Mouse (Mus musculus) lung, postnatal 0 days (tissue): ENCODE results near the gene Tma7. TPM values are rescaled to one million over a fixed set of nuclear protein-coding genes. Genes with fewer than 3 reads are reported as not detected.

Experiments used
- ATAC-seq: fragments of 200-750 bp; cut with Nextera tagmentation; 2 replicates; pipeline ENCODE4 v1.8.0; 2017; ENCODE audit warnings: moderate library complexity
- DNase-seq: peaks from one replicate; pipeline ENCODE4 v3.0.0-alpha.2; 2016; ENCODE audit warnings: low spot score
- H3K27ac ChIP-seq: fragments of 300-500 bp; sonication (generic); 2 replicates; pipeline ENCODE4 v1.5.1; 2014; ENCODE audit warnings: antibody characterized with exemption, mild to moderate bottlenecking, low read length, mixed read lengths
- H3K27me3 ChIP-seq: fragments of 300-500 bp; sonication (generic); replicated peaks from 2 replicates; pipeline ENCODE4 v1.6.1; 2014; ENCODE audit warnings: low read length, mixed read lengths; ENCODE audit not compliant: insufficient read depth
- H3K36me3 ChIP-seq: fragments of 300-500 bp; sonication (generic); 2 replicates; pipeline ENCODE4 v1.6.1; 2014; ENCODE audit warnings: low read length, mixed read lengths; ENCODE audit not compliant: insufficient read depth
- H3K4me1 ChIP-seq: fragments of 300-500 bp; sonication (generic); 2 replicates; pipeline ENCODE4 v1.6.1; 2014; ENCODE audit warnings: antibody characterized with exemption, low read depth, low read length, mixed read lengths; ENCODE audit not compliant: insufficient read depth
- H3K4me2 ChIP-seq: fragments of 300-500 bp; sonication (generic); replicated peaks from 2 replicates; pipeline ENCODE4 v1.6.1; 2014; ENCODE audit warnings: low read depth, mild to moderate bottlenecking, low read length, moderate library complexity, mixed read lengths
- H3K4me3 ChIP-seq: fragments of 300-500 bp; sonication (generic); 2 replicates; pipeline ENCODE4 v1.5.1; 2014; ENCODE audit warnings: low read depth, low read length
- H3K9ac ChIP-seq: fragments of 300-500 bp; sonication (generic); replicated peaks from 2 replicates; pipeline ENCODE4 v1.6.1; 2014; ENCODE audit warnings: low read depth, mild to moderate bottlenecking
- H3K9me3 ChIP-seq: fragments of 300-500 bp; sonication (generic); 2 replicates; pipeline ENCODE4 v1.6.1; 2016; ENCODE audit warnings: low read length, mixed read lengths
- CTCF ChIP-seq: IDR thresholded peaks from 2 replicates; pipeline ENCODE4 v1.5.1; 2016; ENCODE audit warnings: antibody characterized with exemption, mild to moderate bottlenecking
- EP300 ChIP-seq: IDR thresholded peaks from 2 replicates; pipeline ENCODE4 v1.6.1; 2016; ENCODE audit warnings: antibody characterized with exemption, mild to moderate bottlenecking, control low read depth
- WGBS: fragments of 180-500 bp; shearing (Covaris S2); extraction: QIAGEN DNeasy Blood & Tissue Kit; methylation state at CpG from one replicate; pipeline ENCODE4 v1.1.7; 2014; 5-methylcytosine and 5-hydroxymethylcytosine counted together
- polyA plus RNA-seq: library from polyadenylated mRNA; unstranded; fragments of >200 nt; fragmentation: Nextera tagmentation; extraction: Ambion mirVana; gene quantifications from 2 replicates; pipeline ENCODE4 v1.2.1, GENCODE M21; 2015

The Tma7 gene
- polyA plus RNA-seq, 1 experiment from 2014 or later: 375 TPM

DNA sequence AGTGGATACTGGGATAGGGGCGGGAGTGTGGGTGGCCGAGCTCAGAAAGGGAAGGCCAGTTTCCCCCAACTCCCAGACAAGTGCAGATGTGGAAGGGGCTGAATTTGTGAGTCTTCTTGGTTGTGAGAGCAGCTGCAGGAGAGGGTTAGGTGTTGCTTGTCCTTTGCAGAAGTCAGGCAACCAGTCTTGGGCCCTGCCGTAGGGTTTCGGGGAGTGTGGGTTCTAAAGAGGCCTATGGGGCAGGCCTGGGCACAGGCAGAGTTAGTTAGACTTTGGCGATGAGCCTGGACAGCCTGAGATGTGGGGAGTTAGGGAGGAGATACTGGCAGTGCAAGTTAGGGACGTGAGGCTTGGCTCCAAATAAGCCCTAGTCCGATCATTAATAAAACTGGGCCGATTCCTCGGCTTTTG lies 13.9 kb upstream of the Tma7 start:
- Histone ChIP-seq H3K4me3 (peak overlapping the region; percentile 75), H3K4me2 (peak overlapping the region; percentile 74), H3K27ac (peak overlapping the region; percentile 97), H3K4me1 (peaks cover 9% of the 10 kb centered on the region; the same call in 1 of the 2 replicates), H3K27me3 (no peaks in the 10 kb centered on the region), H3K36me3 (no peaks in the 10 kb centered on the region), H3K9ac (peak overlapping the region; percentile 75), H3K9me3 (no peaks in the 10 kb centered on the region)
- 22% methylated on average over 9 of the region's 9 CpGs for WGBS
- TF ChIP-seq CTCF (no peak), EP300 (no peak)
- peak; percentile 37 for DNase-seq
- no peak for ATAC-seq

DNA sequence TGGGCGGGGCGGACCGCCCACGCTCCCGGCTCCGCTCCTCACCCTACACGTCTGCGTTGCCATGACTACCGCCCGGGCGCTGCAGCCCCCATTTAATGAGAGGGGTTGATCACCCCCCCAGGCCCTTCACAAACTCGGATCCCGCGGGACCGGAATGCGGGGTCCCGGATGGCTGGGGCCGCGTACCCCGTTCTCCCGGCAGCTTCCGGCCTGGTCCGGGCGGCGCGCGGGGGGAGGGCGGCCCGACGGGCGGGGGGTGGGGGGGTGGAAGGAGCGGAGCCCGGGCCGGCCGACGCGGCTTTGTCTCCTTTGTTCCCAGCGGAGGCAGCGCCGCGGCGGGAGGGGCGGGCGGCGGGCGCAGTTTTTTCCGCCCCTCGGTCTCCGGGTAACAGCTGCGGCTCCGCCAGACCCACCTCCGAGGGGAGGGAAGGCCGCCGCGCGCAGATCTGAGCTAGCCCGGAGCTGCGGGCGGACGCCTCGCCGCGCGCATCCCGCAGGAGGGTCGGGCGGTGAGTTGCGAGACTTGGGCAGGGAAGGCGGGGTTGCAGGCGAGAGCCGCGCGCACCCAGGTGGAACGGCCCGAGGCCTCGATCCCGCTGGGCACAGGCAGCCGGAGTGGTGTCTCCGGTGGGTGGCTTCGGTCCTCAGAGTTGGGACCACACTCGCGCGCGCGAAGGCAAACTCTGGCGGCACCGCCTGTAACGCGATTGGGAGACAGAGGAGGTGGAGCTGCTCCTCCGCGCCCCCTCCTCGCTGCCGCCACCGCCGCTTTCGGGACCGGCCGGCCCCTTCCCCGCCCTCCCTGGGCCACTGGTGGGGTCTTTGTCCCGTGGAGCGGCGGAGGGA lies 13.0 kb upstream of the Tma7 start, which contains the start of gene Plxnb1:
Gene Plxnb1 (plus strand): TSS at position 253 of the 846 bp plus-strand sequence.
- DNase-seq (peak; percentile 77), ATAC-seq (peak; percentile 39)
- 1% methylated on average over 25 of the region's 102 CpGs for WGBS
- TF ChIP-seq EP300: no peak
- TF ChIP-seq CTCF: no peak
- Histone ChIP-seq H3K27ac (peak within 1 kb of the TSS; percentile 97), H3K9ac (peak within 1 kb of the TSS; percentile 75), H3K4me2 (peak within 1 kb of the TSS; percentile 74), H3K4me3 (peak within 1 kb of the TSS; percentile 75), H3K36me3 (no peaks in the 10 kb centered on the region), H3K27me3 (no peaks in the 10 kb centered on the region), H3K4me1 (peaks cover 9% of the 10 kb centered on the region; the same call in 1 of the 2 replicates), H3K9me3 (no peaks in the 10 kb centered on the region)

DNA sequence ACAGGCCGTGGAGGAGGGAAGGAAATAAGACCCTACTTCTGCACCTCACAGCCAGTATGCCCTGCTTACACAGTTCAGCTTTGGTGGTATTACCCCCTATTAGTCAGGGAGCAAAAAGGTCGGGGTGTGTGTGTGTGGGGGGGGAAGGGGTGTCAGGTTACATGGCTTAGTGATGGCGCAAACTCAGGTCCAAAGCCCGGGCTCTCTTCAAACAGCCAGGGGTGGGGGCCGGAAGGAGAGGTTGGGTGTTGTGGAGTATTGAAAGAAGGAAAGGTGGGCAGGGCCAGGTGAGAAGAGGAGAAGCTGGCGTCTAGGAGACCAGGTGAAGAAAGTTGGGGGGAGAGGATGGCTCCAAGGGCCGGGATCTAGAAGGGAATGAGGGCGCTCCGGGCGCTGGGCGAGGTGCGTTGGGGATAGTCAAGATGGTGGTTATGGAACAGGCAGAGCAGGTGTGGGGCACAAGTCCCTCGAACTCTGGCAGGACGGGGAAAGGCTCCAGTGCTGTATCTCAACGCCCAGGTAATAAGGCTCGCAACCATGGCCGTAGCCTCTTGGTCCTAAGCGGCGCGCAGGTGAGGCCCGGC lies 12.3 kb upstream of the Tma7 start:
- Histone ChIP-seq H3K4me3 (peak overlapping the region; percentile 75), H3K27me3 (no peaks in the 10 kb centered on the region), H3K9ac (peak overlapping the region; percentile 75), H3K9me3 (no peaks in the 10 kb centered on the region), H3K4me1 (peaks cover 9% of the 10 kb centered on the region; the same call in 1 of the 2 replicates), H3K27ac (peak overlapping the region; percentile 97), H3K36me3 (no peaks in the 10 kb centered on the region), H3K4me2 (peak overlapping the region; percentile 74)
- DNase-seq (peak; percentile 86), ATAC-seq (peak; percentile 51)
- 2% methylated on average over 20 of the region's 21 CpGs for WGBS
- TF ChIP-seq CTCF (no peak), EP300 (no peak; the same call in 1 of the 2 replicates)

DNA sequence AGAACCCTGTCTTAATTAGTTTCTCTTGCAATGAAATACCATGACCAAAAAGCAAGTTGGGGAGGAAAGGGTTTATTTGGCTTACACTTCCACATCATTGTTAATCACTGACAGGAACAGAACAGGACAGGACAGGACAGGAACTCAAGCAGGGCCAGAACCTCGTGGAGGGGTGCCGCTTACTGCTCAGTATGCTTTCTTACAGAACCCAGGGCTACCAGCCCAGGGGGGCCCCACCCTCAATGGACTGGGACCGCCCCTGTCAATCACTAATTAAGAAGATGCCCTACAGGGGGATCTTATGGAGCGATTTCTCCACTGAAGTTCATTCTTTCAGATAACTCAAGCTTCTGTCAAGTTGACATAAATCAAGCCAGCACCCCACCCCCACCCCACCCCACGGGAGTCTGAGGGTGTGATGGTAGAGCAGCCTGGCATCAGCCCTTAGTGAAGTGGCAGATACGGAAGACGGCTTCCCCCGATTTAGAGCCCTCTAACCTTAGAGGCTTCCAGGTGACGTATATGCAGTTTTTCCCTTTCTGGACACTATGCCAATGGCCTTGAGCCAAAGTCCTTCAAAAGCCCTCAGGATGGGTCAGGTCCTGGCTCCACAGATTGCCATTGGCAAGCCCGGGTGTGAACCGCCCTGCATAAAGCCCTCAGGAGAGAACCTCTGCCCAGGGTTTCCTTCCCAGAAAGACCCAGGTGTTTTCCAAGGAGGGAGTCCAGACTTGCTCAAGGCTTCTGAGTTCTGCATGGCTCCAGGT lies 11.6 kb upstream of the Tma7 start:
- H3K4me3 ChIP-seq: peak overlapping the region; percentile 75
- 12% methylated on average over 11 of the region's 11 CpGs for WGBS
- TF ChIP-seq EP300 (no peak; the same call in 1 of the 2 replicates), CTCF (no peak)
- peak overlapping the region; percentile 74 for H3K4me2 ChIP-seq
- no peaks in the 10 kb centered on the region for H3K9me3 ChIP-seq
- H3K9ac ChIP-seq: no peak overlapping the region
- H3K36me3 ChIP-seq: no peaks in the 10 kb centered on the region
- ATAC-seq: peak; percentile 36
- peak; percentile 78 for DNase-seq
- no peaks in the 10 kb centered on the region for H3K27me3 ChIP-seq
- peak overlapping the region; percentile 97 for H3K27ac ChIP-seq
- H3K4me1 ChIP-seq: peaks cover 9% of the 10 kb centered on the region; the same call in 1 of the 2 replicates

DNA sequence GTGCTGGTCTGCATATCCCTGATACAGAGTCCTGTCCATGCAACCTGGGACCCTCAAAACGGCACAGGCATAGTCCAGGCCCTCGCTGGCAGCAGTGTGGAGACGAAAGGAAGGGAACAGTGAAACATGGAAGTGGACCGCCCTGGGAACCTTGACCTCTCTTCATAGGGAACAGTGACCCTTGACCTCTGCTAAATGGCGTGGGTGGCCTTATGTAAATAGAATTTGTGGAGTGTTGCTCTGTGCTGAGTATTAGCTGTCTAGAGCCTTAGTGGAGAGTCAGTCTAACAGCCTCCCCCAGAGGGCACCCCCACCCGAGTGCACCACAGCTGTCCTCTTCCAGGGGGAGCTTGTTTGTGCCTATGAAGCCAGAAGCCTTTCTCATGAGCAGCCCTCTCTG lies 10.4 kb upstream of the Tma7 start:
- H3K4me1 ChIP-seq: peaks cover 9% of the 10 kb centered on the region; the same call in 1 of the 2 replicates
- H3K4me3 ChIP-seq: no peak overlapping the region
- peak overlapping the region; percentile 5; the same call in 1 of the 2 replicates for H3K27ac ChIP-seq
- H3K4me2 ChIP-seq: no peak overlapping the region
- TF ChIP-seq EP300: no peak
- TF ChIP-seq CTCF: 0 out of 2 replicates have a peak, but pooled peaks have one; percentile 13
- no peaks in the 10 kb centered on the region for H3K36me3 ChIP-seq
- DNase-seq (no peak), ATAC-seq (no peak)
- no peak overlapping the region for H3K9ac ChIP-seq
- 51% methylated on average over 6 of the region's 6 CpGs for WGBS
- no peaks in the 10 kb centered on the region for H3K9me3 ChIP-seq
- no peaks in the 10 kb centered on the region for H3K27me3 ChIP-seq
